Mouse (Mus musculus) embryonic facial prominence, embryonic 11.5 days (tissue): ENCODE measurements around the gene Stk11ip. TPM values are rescaled to one million over a fixed set of nuclear protein-coding genes. Genes with fewer than 3 reads are reported as not detected.

Experiments used
- ATAC-seq: fragments of 200-750 bp; cut with Nextera tagmentation; replicated peaks from 2 replicates; pipeline ENCODE4 v1.8.0; 2017; ENCODE audit warnings: low read depth; ENCODE audit not compliant: insufficient number of reproducible peaks, low FRiP score, low TSS enrichment
- DNase-seq: peaks from one replicate; pipeline ENCODE4 v3.0.0-alpha.2; 2015; ENCODE audit warnings: low spot score
- H3K27ac ChIP-seq: fragments of 300-500 bp; sonication (generic); replicated peaks from 2 replicates; pipeline ENCODE4 v1.5.1; 2014; ENCODE audit warnings: mild to moderate bottlenecking, low read depth, low read length, control low read depth
- H3K27me3 ChIP-seq: fragments of 300-500 bp; sonication (generic); 2 replicates; pipeline ENCODE4 v1.6.1; 2014; ENCODE audit warnings: mild to moderate bottlenecking, low read length, moderate library complexity, mixed read lengths; ENCODE audit not compliant: control insufficient read depth, insufficient read depth
- H3K36me3 ChIP-seq: fragments of 300-500 bp; sonication (generic); replicated peaks from 2 replicates; pipeline ENCODE4 v1.6.1; 2014; ENCODE audit warnings: low read depth, mild to moderate bottlenecking, low read length, moderate library complexity, mixed read lengths; ENCODE audit not compliant: control insufficient read depth, insufficient read depth
- H3K4me1 ChIP-seq: fragments of 300-500 bp; sonication (generic); 2 replicates; pipeline ENCODE4 v1.6.1; 2014; ENCODE audit warnings: low read length, mixed read lengths; ENCODE audit not compliant: control insufficient read depth, insufficient read depth
- H3K4me2 ChIP-seq: fragments of 300-500 bp; sonication (generic); 2 replicates; pipeline ENCODE4 v1.6.1; 2014; ENCODE audit warnings: low read depth, mild to moderate bottlenecking, control low read depth, low read length, moderate library complexity
- H3K4me3 ChIP-seq: fragments of 300-500 bp; sonication (generic); 2 replicates; pipeline ENCODE4 v1.5.1; 2014; ENCODE audit warnings: low read depth, low read length, control low read depth
- H3K9ac ChIP-seq: fragments of 300-500 bp; sonication (generic); replicated peaks from 2 replicates; pipeline ENCODE4 v1.6.1; 2014; ENCODE audit warnings: mild to moderate bottlenecking, control low read depth, low read length
- H3K9me3 ChIP-seq: fragments of 300-500 bp; sonication (generic); replicated peaks from 2 replicates; pipeline ENCODE4 v1.6.1; 2016; ENCODE audit warnings: mild to moderate bottlenecking, low read length, inconsistent platforms, mixed read lengths; ENCODE audit not compliant: control insufficient read depth
- WGBS: fragments of 180-500 bp; shearing (Covaris S2); extraction: QIAGEN DNeasy Blood & Tissue Kit; methylation state at CpG from one replicate; pipeline ENCODE4 v1.1.7; 2014; 5-methylcytosine and 5-hydroxymethylcytosine counted together
- polyA plus RNA-seq: library from polyadenylated mRNA; unstranded; fragments of >200 nt; fragmentation: Nextera tagmentation; extraction: Ambion mirVana; gene quantifications from 2 replicates; pipeline ENCODE4 v1.2.1, GENCODE M21; 2014

The Stk11ip gene
- polyA plus RNA-seq, 1 experiment from 2014 or later, result 11.4 TPM

GRCm38 (mm10) chr1:75565616-75566015 lies 44.3 kb downstream of the Stk11ip start:
- Histone ChIP-seq H3K9me3 (peaks cover 2% of the 10 kb centered on the region; the same call in 1 of the 2 replicates), H3K27ac (no peak overlapping the region), H3K4me2 (no peak overlapping the region), H3K36me3 (no peaks in the 10 kb centered on the region), H3K4me3 (no peak overlapping the region), H3K4me1 (no peaks in the 10 kb centered on the region), H3K27me3 (no peaks in the 10 kb centered on the region), H3K9ac (no peak overlapping the region)
- DNase-seq (no peak), ATAC-seq (no peak)
- 74% methylated on average over 9 of the region's 9 CpGs for WGBS

- Histone ChIP-seq H3K27ac (no peak overlapping the region), H3K4me2 (no peak overlapping the region), H3K4me3 (no peak overlapping the region), H3K9ac (no peak overlapping the region), H3K27me3 (no peaks in the 10 kb centered on the region), H3K36me3 (no peaks in the 10 kb centered on the region), H3K4me1 (no peaks in the 10 kb centered on the region), H3K9me3 (no peaks in the 10 kb centered on the region)
- WGBS, result 65% methylated on average over 6 of the region's 6 CpGs
- no peak for DNase-seq
- ATAC-seq, result no peak
These were observed 49.1 kb downstream of the Stk11ip start for GRCm38 (mm10) chr1:75570403-75570802.

- H3K9ac ChIP-seq, result no peak overlapping the region
- ATAC-seq, result no peak
- no peaks in the 10 kb centered on the region for H3K36me3 ChIP-seq
- no peak overlapping the region for H3K27ac ChIP-seq
- no peaks in the 10 kb centered on the region for H3K9me3 ChIP-seq
- no peaks in the 10 kb centered on the region; the same call in 1 of the 2 replicates for H3K27me3 ChIP-seq
- no peaks in the 10 kb centered on the region for H3K4me1 ChIP-seq
- no peak overlapping the region for H3K4me3 ChIP-seq
- no peak for DNase-seq
- 86% methylated on average over 6 of the region's 6 CpGs for WGBS
- no peak overlapping the region for H3K4me2 ChIP-seq
These were observed 51.4 kb downstream of the Stk11ip start for GRCm38 (mm10) chr1:75572776-75573175.

- Histone ChIP-seq H3K27ac (no peak overlapping the region), H3K27me3 (no peaks in the 10 kb centered on the region; the same call in 1 of the 2 replicates), H3K4me1 (no peaks in the 10 kb centered on the region), H3K9me3 (no peaks in the 10 kb centered on the region), H3K36me3 (no peaks in the 10 kb centered on the region), H3K4me2 (no peak overlapping the region), H3K9ac (no peak overlapping the region), H3K4me3 (no peak overlapping the region)
- 94% methylated on average over 7 of the region's 7 CpGs for WGBS
- ATAC-seq, result no peak
- no peak for DNase-seq
These were observed 52.4 kb downstream of the Stk11ip start for GRCm38 (mm10) chr1:75573715-75574114.

GRCm38 (mm10) chr1:75574476-75575310 lies 53.4 kb downstream of the Stk11ip start:
- WGBS, result 80% methylated on average over 17 of the region's 17 CpGs
- Histone ChIP-seq H3K27me3 (no peaks in the 10 kb centered on the region; the same call in 1 of the 2 replicates), H3K9ac (no peak overlapping the region), H3K36me3 (no peaks in the 10 kb centered on the region), H3K4me3 (no peak overlapping the region), H3K27ac (no peak overlapping the region), H3K4me1 (no peaks in the 10 kb centered on the region), H3K9me3 (no peaks in the 10 kb centered on the region), H3K4me2 (no peak overlapping the region)
- DNase-seq (no peak), ATAC-seq (no peak)

GRCm38 (mm10) chr1:75581936-75582624 lies 60.8 kb downstream of the Stk11ip start:
- no peak overlapping the region for H3K27ac ChIP-seq

GRCm38 (mm10) chr1:75582625-75582956 lies 61.3 kb downstream of the Stk11ip start:
- WGBS, result 67% methylated on average over 5 of the region's 5 CpGs
- Histone ChIP-seq H3K4me1 (no peaks in the 10 kb centered on the region), H3K27me3 (no peaks in the 10 kb centered on the region), H3K4me3 (no peak overlapping the region), H3K36me3 (no peaks in the 10 kb centered on the region), H3K9ac (no peak overlapping the region), H3K4me2 (no peak overlapping the region), H3K27ac (no peak overlapping the region), H3K9me3 (no peaks in the 10 kb centered on the region)
- DNase-seq, result no peak
- ATAC-seq, result no peak

More at GRCm38 (mm10) chr1:75581936-75582624, 60.8 kb downstream of the Stk11ip start:
- ATAC-seq, result no peak
- DNase-seq, result peak; percentile 44
- H3K27me3 ChIP-seq, result no peaks in the 10 kb centered on the region
- no peak overlapping the region for H3K9ac ChIP-seq
- no peaks in the 10 kb centered on the region for H3K36me3 ChIP-seq
- no peak overlapping the region for H3K4me2 ChIP-seq
- H3K4me1 ChIP-seq, result no peaks in the 10 kb centered on the region
- no peaks in the 10 kb centered on the region for H3K9me3 ChIP-seq
- WGBS, result 30% methylated on average over 7 of the region's 7 CpGs
- no peak overlapping the region for H3K4me3 ChIP-seq

- Histone ChIP-seq H3K27me3 (no peaks in the 10 kb centered on the region), H3K9me3 (no peaks in the 10 kb centered on the region), H3K9ac (no peak overlapping the region), H3K4me1 (no peaks in the 10 kb centered on the region), H3K4me2 (no peak overlapping the region), H3K36me3 (no peaks in the 10 kb centered on the region), H3K27ac (no peak overlapping the region), H3K4me3 (no peak overlapping the region)
- no peak for ATAC-seq
- WGBS, result 74% methylated on average over 10 of the region's 10 CpGs
- no peak for DNase-seq
These were observed 61.7 kb downstream of the Stk11ip start for GRCm38 (mm10) chr1:75583034-75583433.
